Mouse (Mus musculus): ENCODE measurements around the gene Large2. TPM values are rescaled to one million over a fixed set of nuclear protein-coding genes. Genes with fewer than 3 reads are reported as not detected.

The Large2 gene
- polyA plus RNA-seq, 1 experiment from 2014 or later: 2.3 TPM

GRCm38 (mm10) chr2:92350686-92351085 is 24.0 kb downstream of the Large2 start:
- Histone ChIP-seq H3K9ac (no peak overlapping the region), H3K9me3 (no peaks in the 10 kb centered on the region), H3K36me3 (peaks cover 81% of the 10 kb centered on the region), H3K4me1 (peaks cover 15% of the 10 kb centered on the region), H3K27me3 (replicated peaks) (no peaks in the 10 kb centered on the region), H3K4me3 (no peak overlapping the region), H3K27ac (replicated peaks) (no peak overlapping the region), H3K4me2 (no peak overlapping the region)
- WGBS: 65% methylated on average over 5 of the region's 5 CpGs
- ATAC-seq (ENCODE audit: extremely low read depth, insufficient number of reproducible peaks, low FRiP score, low TSS enrichment): no peak

- Histone ChIP-seq H3K9me3 (no peaks in the 10 kb centered on the region), H3K27me3 (replicated peaks) (no peaks in the 10 kb centered on the region), H3K27ac (replicated peaks) (0 out of 2 replicates have a peak overlapping the region, but pooled peaks have one; percentile 59), H3K4me3 (no peak overlapping the region), H3K4me2 (no peak overlapping the region), H3K9ac (no peak overlapping the region), H3K36me3 (peaks cover 86% of the 10 kb centered on the region), H3K4me1 (peaks cover 15% of the 10 kb centered on the region)
- no peak for ATAC-seq (ENCODE audit: extremely low read depth, insufficient number of reproducible peaks, low FRiP score, low TSS enrichment)
- 62% methylated on average over 6 of the region's 6 CpGs for WGBS
Measured at GRCm38 (mm10) chr2:92349589-92350425, 24.9 kb downstream of the Large2 start.

GRCm38 (mm10) chr2:92347191-92347590 is 27.5 kb downstream of the Large2 start:
- 75% methylated on average over 2 of the region's 2 CpGs for WGBS
- peaks cover 79% of the 10 kb centered on the region for H3K36me3 ChIP-seq
- H3K4me1 ChIP-seq: peaks cover 15% of the 10 kb centered on the region
- H3K4me2 ChIP-seq: no peak overlapping the region
- H3K9ac ChIP-seq: no peak overlapping the region
- no peaks in the 10 kb centered on the region for H3K9me3 ChIP-seq
- no peak overlapping the region for H3K27ac ChIP-seq (replicated peaks)
- no peaks in the 10 kb centered on the region for H3K27me3 ChIP-seq (replicated peaks)
- no peak for ATAC-seq (ENCODE audit: extremely low read depth, insufficient number of reproducible peaks, low FRiP score, low TSS enrichment)
- no peak overlapping the region for H3K4me3 ChIP-seq

- Histone ChIP-seq H3K9me3 (no peaks in the 10 kb centered on the region), H3K9ac (no peak overlapping the region), H3K27ac (replicated peaks) (no peak overlapping the region), H3K4me2 (no peak overlapping the region), H3K36me3 (peaks cover 67% of the 10 kb centered on the region), H3K4me1 (no peaks in the 10 kb centered on the region), H3K27me3 (replicated peaks) (no peaks in the 10 kb centered on the region), H3K4me3 (no peak overlapping the region)
- no peak for ATAC-seq (ENCODE audit: extremely low read depth, insufficient number of reproducible peaks, low FRiP score, low TSS enrichment)
Measured at GRCm38 (mm10) chr2:92342418-92342817, 32.3 kb downstream of the Large2 start.

GRCm38 (mm10) chr2:92331871-92332270 is 42.8 kb downstream of the Large2 start:
- peaks cover 91% of the 10 kb centered on the region for H3K36me3 ChIP-seq
- 0 out of 2 replicates have a peak, but pooled peaks cover 5% of the 10 kb centered on the region for H3K4me1 ChIP-seq
- H3K27me3 ChIP-seq (replicated peaks): no peaks in the 10 kb centered on the region
- 88% methylated on average over 2 of the region's 2 CpGs for WGBS
- no peak overlapping the region for H3K4me3 ChIP-seq
- no peak overlapping the region for H3K9ac ChIP-seq
- H3K9me3 ChIP-seq: no peaks in the 10 kb centered on the region
- no peak for ATAC-seq (ENCODE audit: extremely low read depth, insufficient number of reproducible peaks, low FRiP score, low TSS enrichment)
- no peak overlapping the region for H3K27ac ChIP-seq (replicated peaks)
- H3K4me2 ChIP-seq: no peak overlapping the region

GRCm38 (mm10) chr2:92331410-92331809 is 43.3 kb downstream of the Large2 start:
- H3K4me2 ChIP-seq: no peak overlapping the region
- WGBS: 83% methylated on average over 2 of the region's 2 CpGs
- peaks cover 91% of the 10 kb centered on the region for H3K36me3 ChIP-seq
- H3K4me3 ChIP-seq: no peak overlapping the region
- H3K9me3 ChIP-seq: no peaks in the 10 kb centered on the region
- no peaks in the 10 kb centered on the region for H3K27me3 ChIP-seq (replicated peaks)
- no peak overlapping the region for H3K9ac ChIP-seq
- H3K27ac ChIP-seq (replicated peaks): no peak overlapping the region
- ATAC-seq (ENCODE audit: extremely low read depth, insufficient number of reproducible peaks, low FRiP score, low TSS enrichment): no peak
- 0 out of 2 replicates have a peak, but pooled peaks cover 5% of the 10 kb centered on the region for H3K4me1 ChIP-seq

GRCm38 (mm10) chr2:92330840-92331239 is 43.8 kb downstream of the Large2 start:
- Histone ChIP-seq H3K4me1 (0 out of 2 replicates have a peak, but pooled peaks cover 5% of the 10 kb centered on the region), H3K36me3 (peaks cover 91% of the 10 kb centered on the region), H3K9ac (no peak overlapping the region), H3K27me3 (replicated peaks) (no peaks in the 10 kb centered on the region), H3K4me3 (no peak overlapping the region), H3K4me2 (no peak overlapping the region), H3K27ac (replicated peaks) (no peak overlapping the region), H3K9me3 (no peaks in the 10 kb centered on the region)
- 42% methylated on average over 2 of the region's 2 CpGs for WGBS
- no peak for ATAC-seq (ENCODE audit: extremely low read depth, insufficient number of reproducible peaks, low FRiP score, low TSS enrichment)

GRCm38 (mm10) chr2:92328206-92328605 is 46.5 kb downstream of the Large2 start:
- Histone ChIP-seq H3K4me3 (no peak overlapping the region), H3K4me1 (0 out of 2 replicates have a peak, but pooled peaks cover 5% of the 10 kb centered on the region), H3K9me3 (no peaks in the 10 kb centered on the region), H3K27me3 (replicated peaks) (no peaks in the 10 kb centered on the region), H3K4me2 (no peak overlapping the region), H3K36me3 (peaks cover 83% of the 10 kb centered on the region), H3K27ac (replicated peaks) (no peak overlapping the region), H3K9ac (no peak overlapping the region)
- no peak for ATAC-seq (ENCODE audit: extremely low read depth, insufficient number of reproducible peaks, low FRiP score, low TSS enrichment)
- WGBS: 86% methylated on average over 8 of the region's 8 CpGs

- ATAC-seq (ENCODE audit: extremely low read depth, insufficient number of reproducible peaks, low FRiP score, low TSS enrichment): no peak
- WGBS: 92% methylated on average over 4 of the region's 4 CpGs
- H3K9me3 ChIP-seq: no peaks in the 10 kb centered on the region
- H3K27me3 ChIP-seq (replicated peaks): no peaks in the 10 kb centered on the region
- H3K4me3 ChIP-seq: no peak overlapping the region
- no peak overlapping the region for H3K9ac ChIP-seq
- H3K4me2 ChIP-seq: no peak overlapping the region
- peaks cover 84% of the 10 kb centered on the region for H3K36me3 ChIP-seq
- H3K4me1 ChIP-seq: 0 out of 2 replicates have a peak, but pooled peaks cover 5% of the 10 kb centered on the region
- no peak overlapping the region for H3K27ac ChIP-seq (replicated peaks)
Measured at GRCm38 (mm10) chr2:92327601-92328000, 47.1 kb downstream of the Large2 start.

GRCm38 (mm10) chr2:92326221-92326620 is 48.4 kb downstream of the Large2 start:
- no peak for ATAC-seq (ENCODE audit: extremely low read depth, insufficient number of reproducible peaks, low FRiP score, low TSS enrichment)
- no peak overlapping the region for H3K4me2 ChIP-seq
- H3K9me3 ChIP-seq: no peaks in the 10 kb centered on the region
- H3K27me3 ChIP-seq (replicated peaks): no peaks in the 10 kb centered on the region
- peaks cover 85% of the 10 kb centered on the region for H3K36me3 ChIP-seq
- WGBS: 71% methylated on average over 1 of the region's 1 CpGs
- H3K9ac ChIP-seq: no peak overlapping the region
- H3K27ac ChIP-seq (replicated peaks): no peak overlapping the region
- H3K4me1 ChIP-seq: 0 out of 2 replicates have a peak, but pooled peaks cover 5% of the 10 kb centered on the region
- H3K4me3 ChIP-seq: no peak overlapping the region

- 89% methylated on average over 7 of the region's 7 CpGs for whole genome bisulfite sequencing
- Histone ChIP-seq H3K27ac (replicated peaks) (no peak overlapping the region), H3K36me3 (peaks cover 85% of the 10 kb centered on the region), H3K4me3 (no peak overlapping the region), H3K4me2 (no peak overlapping the region), H3K4me1 (0 out of 2 replicates have a peak, but pooled peaks cover 5% of the 10 kb centered on the region), H3K9ac (no peak overlapping the region), H3K9me3 (no peaks in the 10 kb centered on the region), H3K27me3 (replicated peaks) (no peaks in the 10 kb centered on the region)
- no peak for ATAC-seq (ENCODE audit: extremely low read depth, insufficient number of reproducible peaks, low FRiP score, low TSS enrichment)
Measured at GRCm38 (mm10) chr2:92325676-92326075, 49.0 kb downstream of the Large2 start.

GRCm38 (mm10) chr2:92322669-92323068 is 52.0 kb downstream of the Large2 start:
- Histone ChIP-seq H3K4me2 (no peak overlapping the region), H3K4me3 (no peak overlapping the region), H3K27ac (replicated peaks) (no peak overlapping the region), H3K4me1 (no peaks in the 10 kb centered on the region), H3K9me3 (no peaks in the 10 kb centered on the region), H3K36me3 (peaks cover 62% of the 10 kb centered on the region), H3K27me3 (replicated peaks) (no peaks in the 10 kb centered on the region), H3K9ac (no peak overlapping the region)
- 80% methylated on average over 2 of the region's 2 CpGs for WGBS
- no peak for ATAC-seq (ENCODE audit: extremely low read depth, insufficient number of reproducible peaks, low FRiP score, low TSS enrichment)

Measured in heart, embryonic 13.5 days (tissue).